Mouse (Mus musculus) adrenal gland, postnatal 25 days (tissue): ENCODE measurements around the gene Gm3055. TPM values are rescaled to one million over a fixed set of nuclear protein-coding genes. Genes with fewer than 3 reads are reported as not detected.
"Not testable (repeated sequence)": the region's sequence is repeated elsewhere in the genome, so short reads cannot be mapped to it uniquely, and the experiment has no call there.

Experiments used
- DNase-seq: peaks from one replicate; pipeline ENCODE4 v3.0.0; 2021; ENCODE audit warnings: mixed read lengths
- long read RNA-seq: library from polyadenylated mRNA; stranded (forward); transcript quantifications from one replicate; pipeline ENCODE4 v2.0.0, GENCODE M21; 2021
- total RNA-seq: library from RNA; stranded (reverse); gene quantifications from 2 replicates; pipeline ENCODE4 v1.2.3, GENCODE M21; 2021

The Gm3055 gene
- 3.7 and 3.9 TPM in 2 replicates for total RNA-seq
- long read RNA-seq: 0 reads

- DNase-seq: not testable (repeated sequence)
These were observed at the start of gene Gm3055 for GRCm38 (mm10) chr10:81770506-81771403. Gene Gm3055 (minus strand): TSS chr10:81771161.

DNA sequence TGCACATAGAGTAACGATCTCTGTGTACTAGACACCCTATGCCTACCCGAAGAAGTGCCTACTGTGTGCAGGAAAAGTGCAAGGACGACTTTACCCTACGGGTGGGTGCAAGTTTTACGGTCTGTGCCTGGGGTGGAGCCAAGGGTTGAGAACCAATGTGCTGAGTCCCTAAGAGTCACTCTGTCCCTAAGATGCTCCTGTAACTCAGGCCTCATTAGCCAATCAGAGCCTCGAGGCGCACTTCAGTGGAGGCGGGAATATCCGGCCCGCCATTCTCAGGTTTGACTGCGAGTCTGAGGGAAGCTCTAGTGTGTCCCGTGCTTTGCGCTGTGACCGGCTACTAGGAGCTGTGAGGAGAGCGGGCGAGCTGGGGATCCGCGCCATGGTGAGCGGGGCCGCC is 40.9 kb upstream of the Gm3055 start, which contains the start of gene Gm4767:
Gene Gm4767 (plus strand): TSS at position 288 of the 400 bp plus-strand sequence.
- DNase-seq: peak; percentile 0

GRCm38 (mm10) chr10:81771404-81771777 is 430 bp upstream of the Gm3055 start:
- not testable (repeated sequence) for DNase-seq

- not testable (repeated sequence) for DNase-seq
These were observed 66.2 kb downstream of the Gm3055 start, which contains the start of gene Zfp433 for GRCm38 (mm10) chr10:81704531-81705301. Gene Zfp433 (plus strand): TSS chr10:81704825.

Other genes with a start within 250 kb of the Gm3055 start
- 0.61 TPM in 1 of 2 replicates, not detected in the other for gene Gna15, start 246.9 kb downstream of the Gm3055 start, total RNA-seq
- gene Gna11, start 226.0 kb downstream of the Gm3055 start, total RNA-seq: 76.8 and 77.9 TPM in 2 replicates
- gene Aes, start 211.7 kb downstream of the Gm3055 start, total RNA-seq: 983 and 1,070 TPM in 2 replicates
- gene Tle2, start 196.6 kb downstream of the Gm3055 start, total RNA-seq: 52.8 and 67.8 TPM in 2 replicates
- gene Tle6, start 170.1 kb downstream of the Gm3055 start, total RNA-seq: 26.4 and 37.4 TPM in 2 replicates
- 2.4 and 2.6 TPM in 2 replicates for gene BC025920, start 164.9 kb downstream of the Gm3055 start, total RNA-seq
- gene Sirt6, start 143.4 kb downstream of the Gm3055 start, total RNA-seq: 28.3 and 30.2 TPM in 2 replicates
- 30.5 and 37.8 TPM in 2 replicates for gene Ankrd24, start 142.6 kb downstream of the Gm3055 start, total RNA-seq
- gene Gm10778, start 122.1 kb downstream of the Gm3055 start, total RNA-seq: 3.2 and 3.6 TPM in 2 replicates
- gene Zfp433, start 66.3 kb downstream of the Gm3055 start, total RNA-seq: 6.9 and 9.4 TPM in 2 replicates
- gene Gm4767, start 41.0 kb upstream of the Gm3055 start, total RNA-seq: 1.6 and 2.1 TPM in 2 replicates
- 1.1 and 3.1 TPM in 2 replicates for gene Gm32687, start 92.8 kb upstream of the Gm3055 start, total RNA-seq
- 1.1 and 2.0 TPM in 2 replicates for gene Zfp781, start 159.3 kb upstream of the Gm3055 start, total RNA-seq